Mouse (Mus musculus): Measurements from ENCODE around the gene Elmo1.

DNA sequence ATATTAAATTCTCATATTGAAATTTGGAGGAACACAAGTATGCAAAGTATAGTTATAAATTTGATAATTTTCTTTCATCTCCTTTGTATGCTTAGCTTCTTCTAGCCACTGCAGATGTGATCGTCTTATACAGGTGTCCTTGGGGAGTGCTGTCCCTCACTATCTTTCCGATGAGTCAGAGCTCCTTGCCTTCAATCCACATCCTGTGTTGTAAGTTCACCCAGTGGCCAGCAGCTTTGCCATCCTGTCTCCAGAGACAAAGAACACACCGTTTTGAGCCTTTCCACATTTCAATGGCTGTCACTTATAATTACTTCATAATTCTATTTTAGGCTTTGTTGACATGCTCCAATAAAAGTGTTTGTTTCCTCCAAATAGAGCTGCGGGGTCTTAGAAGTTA is 425.7 kb downstream of the Elmo1 start:
- no peak for TF ChIP-seq CTCF (conservative IDR thresholded peaks at IDR 0.05 in 1 of 2, IDR thresholded peaks at IDR 0.05 in 1 of 2; ENCODE audit: low read depth in 2 of 2, low read length in 2 of 2)
- TF ChIP-seq MAX (IDR thresholded peaks at IDR 0.05; ENCODE audit: low read length): no peak
- no peak for TF ChIP-seq CHD2 (IDR thresholded peaks at IDR 0.05; ENCODE audit: low read length)
- TF ChIP-seq TCF12 (IDR thresholded peaks at IDR 0.05; ENCODE audit: low read depth, low read length): no peak
- TF ChIP-seq POLR2A (IDR thresholded peaks at IDR 0.05; ENCODE audit: low read depth, low read length): no peak
- no peak for TF ChIP-seq USF1 (IDR thresholded peaks at IDR 0.05; ENCODE audit: low read depth, low read length)
- TF ChIP-seq PAX5 (IDR thresholded peaks at IDR 0.05; ENCODE audit: low read length): no peak
- TF ChIP-seq EP300 (IDR thresholded peaks at IDR 0.05; ENCODE audit: low read length): no peak
- TF ChIP-seq ZNF384 (IDR thresholded peaks at IDR 0.05; ENCODE audit: low read depth, low read length): no peak
